Mouse (Mus musculus): ENCODE data around the gene Nr2c2.
A peak's percentile ranks its signal among the peaks of the same experiment; 100 is the strongest.
"Not testable (repeated sequence)": the region's sequence is repeated elsewhere in the genome, so short reads cannot be mapped to it uniquely, and the experiment has no call there.

The Nr2c2 gene

GRCm38 (mm10) chr6:92091130-92091591, at the start of gene Nr2c2:
Nr2c2 (plus strand) TSS chr6:92091390.
- DNase-seq (ENCODE audit: low spot score), result peak; percentile 70

- no peak for DNase-seq (ENCODE audit: low spot score)
Measured at GRCm38 (mm10) chr6:92042055-92042454, 49.1 kb upstream of the Nr2c2 start.

GRCm38 (mm10) chr6:92042850-92043249, 48.3 kb upstream of the Nr2c2 start:
- no peak for DNase-seq (ENCODE audit: low spot score)

GRCm38 (mm10) chr6:92057768-92058167, 33.4 kb upstream of the Nr2c2 start:
- DNase-seq (ENCODE audit: low spot score), result no peak

- DNase-seq (ENCODE audit: low spot score), result no peak
Measured at GRCm38 (mm10) chr6:92061725-92062124, 29.5 kb upstream of the Nr2c2 start.

- no peak for DNase-seq (ENCODE audit: low spot score)
Measured at GRCm38 (mm10) chr6:92063452-92063851, 27.7 kb upstream of the Nr2c2 start.

- DNase-seq (ENCODE audit: low spot score), result no peak
Measured at GRCm38 (mm10) chr6:92064101-92064500, 27.1 kb upstream of the Nr2c2 start.

- DNase-seq (ENCODE audit: low spot score), result peak; percentile 13
Measured at GRCm38 (mm10) chr6:92065721-92066496, 25.3 kb upstream of the Nr2c2 start.

GRCm38 (mm10) chr6:92067146-92067790, 23.9 kb upstream of the Nr2c2 start:
- DNase-seq (ENCODE audit: low spot score), result peak; percentile 41

- no peak for DNase-seq (ENCODE audit: low spot score)
Measured at GRCm38 (mm10) chr6:92071121-92071839, 19.9 kb upstream of the Nr2c2 start.

GRCm38 (mm10) chr6:92080730-92081129, 10.5 kb upstream of the Nr2c2 start:
- no peak for DNase-seq (ENCODE audit: low spot score)

GRCm38 (mm10) chr6:92082756-92083155, 8.4 kb upstream of the Nr2c2 start:
- DNase-seq (ENCODE audit: low spot score), result no peak

- DNase-seq (ENCODE audit: low spot score), result no peak
Measured at GRCm38 (mm10) chr6:92084932-92085331, 6.3 kb upstream of the Nr2c2 start.

GRCm38 (mm10) chr6:92089141-92089540, 2.0 kb upstream of the Nr2c2 start:
- DNase-seq (ENCODE audit: low spot score), result not testable (repeated sequence)

- no peak for DNase-seq (ENCODE audit: low spot score)
Measured at GRCm38 (mm10) chr6:92089982-92090381, 1.2 kb upstream of the Nr2c2 start.

- no peak for DNase-seq (ENCODE audit: low spot score)
Measured at GRCm38 (mm10) chr6:92090497-92090896, 693 bp upstream of the Nr2c2 start.

- peak; percentile 100 for DNase-seq (ENCODE audit: low spot score)
Measured at GRCm38 (mm10) chr6:92091767-92092489, 738 bp downstream of the Nr2c2 start.

GRCm38 (mm10) chr6:92092737-92093136, 1.5 kb downstream of the Nr2c2 start:
- DNase-seq (ENCODE audit: low spot score), result no peak

GRCm38 (mm10) chr6:92093869-92094268, 2.7 kb downstream of the Nr2c2 start:
- no peak for DNase-seq (ENCODE audit: low spot score)

GRCm38 (mm10) chr6:92100679-92101360, 9.6 kb downstream of the Nr2c2 start:
- DNase-seq (ENCODE audit: low spot score), result no peak

- no peak for DNase-seq (ENCODE audit: low spot score)
Measured at GRCm38 (mm10) chr6:92124547-92124946, 33.4 kb downstream of the Nr2c2 start.

All from ovary, postnatal 10 days (tissue).